Mouse (Mus musculus) olfactory bulb, adult 2 months (tissue): ENCODE measurements at regions not wholly inside any gene's neighbourhood (a gene's known extent, or its start where the extent isn't known, plus 50 kb on each side); places are given as distances from the start of the nearest gene placed in this dataset.

ENCODE experiments used
- CTCF ChIP-seq: fragments of 200-500 bp; IDR thresholded peaks from 2 replicates; pipeline ENCODE4 v1.5.1; 2012; ENCODE audit warnings: low read depth, mild to moderate bottlenecking, low read length, moderate library complexity; ENCODE audit not compliant: insufficient read depth
- POLR2A ChIP-seq: fragments of 200-500 bp; IDR thresholded peaks from 2 replicates; pipeline ENCODE4 v1.6.1; 2012; ENCODE audit warnings: mild to moderate bottlenecking, low read depth, low read length, moderate library complexity; ENCODE audit not compliant: insufficient read depth

DNA sequence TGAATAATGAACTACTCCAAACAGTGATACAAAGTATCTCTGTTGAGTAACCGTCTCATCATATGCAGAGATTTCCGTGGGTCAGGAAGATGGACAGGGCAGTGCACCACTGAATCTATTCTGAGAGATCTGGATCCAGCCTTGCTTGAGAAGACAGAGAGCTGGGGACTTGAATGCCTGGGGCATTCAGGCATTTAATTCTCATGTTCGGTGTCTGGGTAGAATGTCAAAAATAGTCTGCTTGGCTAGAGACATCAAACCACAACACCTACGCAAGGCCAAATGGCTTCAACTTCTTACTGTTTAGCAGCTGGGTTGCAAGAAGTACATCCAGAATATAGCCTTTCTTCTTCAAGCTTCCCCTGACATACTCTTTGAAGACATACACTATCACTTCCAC lies 194.1 kb upstream of the Tbx18 start:
- TF ChIP-seq CTCF (no peak), POLR2A (no peak)
